Mouse (Mus musculus) embryo, embryonic 10.5 days (tissue): ENCODE data around the gene Caskin1.
A peak's percentile ranks its signal among the peaks of the same experiment; 100 is the strongest.
"Not testable (repeated sequence)": the region's sequence is repeated elsewhere in the genome, so short reads cannot be mapped to it uniquely, and the experiment has no call there.

ENCODE experiments used
- DNase-seq: peaks from one replicate; pipeline ENCODE4 v3.0.0-alpha.2; 2015; ENCODE audit warnings: low spot score

Caskin1 gene

GRCm38 (mm10) chr17:24488186-24488661 is at the start of gene Caskin1:
Caskin1 (plus strand) TSS chr17:24488601.
- DNase-seq, result peak; percentile 57

- no peak for DNase-seq
Observed at GRCm38 (mm10) chr17:24440377-24440776, 48.0 kb upstream of the Caskin1 start.

GRCm38 (mm10) chr17:24441148-24441547 is 47.3 kb upstream of the Caskin1 start:
- DNase-seq, result peak; percentile 33

- DNase-seq, result no peak
Observed at GRCm38 (mm10) chr17:24442107-24442506, 46.3 kb upstream of the Caskin1 start.

GRCm38 (mm10) chr17:24442632-24443155 is 45.7 kb upstream of the Caskin1 start, which contains the start of gene Dnase1l2:
Dnase1l2 (minus strand) TSS chr17:24443105.
- DNase-seq, result no peak

- no peak for DNase-seq
Observed at GRCm38 (mm10) chr17:24443409-24443808, 45.0 kb upstream of the Caskin1 start.

- DNase-seq, result no peak
Observed at GRCm38 (mm10) chr17:24446590-24446989, 41.8 kb upstream of the Caskin1 start.

GRCm38 (mm10) chr17:24449507-24449906 is 38.9 kb upstream of the Caskin1 start:
- no peak for DNase-seq

- DNase-seq, result no peak
Observed at GRCm38 (mm10) chr17:24451220-24451619, 37.2 kb upstream of the Caskin1 start.

- no peak for DNase-seq
Observed at GRCm38 (mm10) chr17:24453372-24453771, 35.0 kb upstream of the Caskin1 start.

GRCm38 (mm10) chr17:24454218-24454755 is 34.1 kb upstream of the Caskin1 start:
- no peak for DNase-seq

- peak; percentile 100 for DNase-seq
Observed at GRCm38 (mm10) chr17:24454756-24455522, 33.5 kb upstream of the Caskin1 start.

GRCm38 (mm10) chr17:24455523-24456206 is 32.7 kb upstream of the Caskin1 start:
- not testable (repeated sequence) for DNase-seq

- peak; percentile 59 for DNase-seq
Observed at GRCm38 (mm10) chr17:24461580-24461979, 26.8 kb upstream of the Caskin1 start.

- no peak for DNase-seq
Observed at GRCm38 (mm10) chr17:24462932-24463331, 25.5 kb upstream of the Caskin1 start.

- DNase-seq, result no peak
Observed at GRCm38 (mm10) chr17:24463374-24464133, 24.8 kb upstream of the Caskin1 start.

- DNase-seq, result no peak
Observed at GRCm38 (mm10) chr17:24468636-24469246, 19.7 kb upstream of the Caskin1 start.

GRCm38 (mm10) chr17:24469336-24469909 is 19.0 kb upstream of the Caskin1 start:
- DNase-seq, result no peak

GRCm38 (mm10) chr17:24469910-24470602 is 18.3 kb upstream of the Caskin1 start, which contains the start of the genes E4f1 and Pgp:
E4f1 (minus strand) TSS chr17:24470313.
Pgp (plus strand) TSS chr17:24470392.
- DNase-seq, result peak; percentile 97
